Mouse (Mus musculus): ENCODE data around the gene BC067074. TPM values are rescaled to one million over a fixed set of nuclear protein-coding genes. Genes with fewer than 3 reads are reported as not detected.

The BC067074 gene
- polyA plus RNA-seq, 1 experiment from 2014 or later, result 0.83 TPM

DNA sequence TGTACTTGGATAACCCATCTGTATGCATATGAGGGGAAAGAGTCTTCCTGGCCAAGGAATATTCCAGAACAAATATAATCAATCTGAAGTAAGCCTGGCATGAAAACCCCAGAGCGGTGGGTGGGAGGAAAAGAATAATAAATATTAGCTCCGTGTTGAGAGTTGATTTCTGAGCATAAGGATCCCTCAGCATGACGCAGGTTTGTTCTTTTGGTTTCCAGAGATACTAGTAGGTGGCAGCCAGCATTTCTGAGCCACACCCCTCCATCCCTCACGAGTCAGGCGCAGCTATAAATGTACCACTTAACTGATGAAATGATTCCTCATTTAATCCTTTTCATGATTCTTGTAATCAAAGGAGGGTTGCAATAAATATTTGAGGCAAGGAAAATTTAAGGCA is 41.0 kb downstream of the BC067074 start:
- 82% methylated on average over 5 of the region's 5 CpGs for WGBS
- no peak for ATAC-seq (ENCODE audit: low FRiP score, low TSS enrichment)
- Histone ChIP-seq H3K36me3 (ENCODE audit: control insufficient read depth, insufficient read depth, low read length) (no peaks in the 10 kb centered on the region), H3K27me3 (ENCODE audit: control insufficient read depth, insufficient read depth, low read length) (no peaks in the 10 kb centered on the region), H3K4me3 (replicated peaks; ENCODE audit: low read depth, low read length) (no peak overlapping the region), H3K9me3 (ENCODE audit: control insufficient read depth, low read length) (no peaks in the 10 kb centered on the region), H3K4me2 (ENCODE audit: low read length) (no peak overlapping the region), H3K27ac (replicated peaks; ENCODE audit: low read depth, low read length) (no peak overlapping the region), H3K9ac (replicated peaks; ENCODE audit: low read length) (no peak overlapping the region), H3K4me1 (ENCODE audit: control insufficient read depth, insufficient read depth, low read length) (no peaks in the 10 kb centered on the region)
- DNase-seq, result no peak

DNA sequence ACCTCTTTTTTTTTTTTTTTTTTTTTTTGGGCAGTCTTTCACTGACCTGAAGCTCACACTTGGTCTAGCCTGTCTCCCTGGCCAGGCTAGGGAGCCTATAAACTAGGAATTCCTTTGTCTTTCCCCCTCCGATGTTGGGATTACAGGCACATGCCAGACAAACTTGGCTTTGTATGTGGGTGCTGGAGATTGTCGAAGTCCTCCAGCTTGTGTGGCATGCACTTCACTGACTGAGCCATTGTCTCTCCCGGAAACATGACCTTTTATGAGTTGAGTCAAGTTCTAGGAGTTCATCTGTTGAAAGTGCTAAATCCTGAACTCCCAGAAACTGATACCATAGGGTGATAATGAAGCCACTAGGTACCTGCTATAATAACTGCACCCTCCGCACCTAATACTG is 41.8 kb downstream of the BC067074 start:
- ATAC-seq (ENCODE audit: low FRiP score, low TSS enrichment), result no peak
- Histone ChIP-seq H3K27me3 (ENCODE audit: control insufficient read depth, insufficient read depth, low read length) (no peaks in the 10 kb centered on the region), H3K36me3 (ENCODE audit: control insufficient read depth, insufficient read depth, low read length) (no peaks in the 10 kb centered on the region), H3K4me3 (replicated peaks; ENCODE audit: low read depth, low read length) (no peak overlapping the region), H3K4me1 (ENCODE audit: control insufficient read depth, insufficient read depth, low read length) (no peaks in the 10 kb centered on the region), H3K9ac (replicated peaks; ENCODE audit: low read length) (no peak overlapping the region), H3K9me3 (ENCODE audit: control insufficient read depth, low read length) (no peaks in the 10 kb centered on the region), H3K27ac (replicated peaks; ENCODE audit: low read depth, low read length) (no peak overlapping the region), H3K4me2 (ENCODE audit: low read length) (no peak overlapping the region)
- 83% methylated on average over 4 of the region's 4 CpGs for WGBS
- DNase-seq, result no peak

DNA sequence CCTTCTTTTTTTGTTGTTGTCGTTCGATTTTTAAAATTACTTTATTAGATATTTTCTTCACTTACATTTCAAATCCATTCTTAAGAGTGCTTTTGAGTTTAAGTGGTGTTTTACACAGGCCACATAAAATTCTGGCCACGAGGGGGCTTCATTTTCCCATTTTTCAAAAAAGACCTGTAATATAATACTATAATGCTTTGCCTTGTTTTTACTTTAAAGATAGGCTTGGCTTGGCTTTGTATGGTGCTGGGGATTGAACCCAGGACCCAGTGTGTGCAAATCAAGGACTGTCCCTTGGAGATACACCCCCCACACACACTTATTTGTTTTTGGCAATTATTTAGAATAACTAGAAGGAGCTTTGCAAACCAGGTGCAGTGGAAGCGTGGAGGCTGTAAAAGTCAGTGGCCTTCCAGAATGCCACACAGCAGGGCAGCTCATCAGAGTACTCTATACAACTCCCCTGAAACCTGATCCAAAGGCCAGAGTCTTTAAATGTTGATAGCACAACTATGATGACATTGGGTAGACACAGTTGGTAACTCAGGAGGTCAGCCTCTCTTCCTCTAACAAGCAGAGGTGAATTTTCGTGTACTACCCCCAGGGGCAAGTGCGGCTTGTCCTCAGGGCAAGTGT is 44.4 kb downstream of the BC067074 start:
- Histone ChIP-seq H3K27me3 (ENCODE audit: control insufficient read depth, insufficient read depth, low read length) (no peaks in the 10 kb centered on the region), H3K4me2 (ENCODE audit: low read length) (no peak overlapping the region), H3K36me3 (ENCODE audit: control insufficient read depth, insufficient read depth, low read length) (no peaks in the 10 kb centered on the region), H3K27ac (replicated peaks; ENCODE audit: low read depth, low read length) (no peak overlapping the region), H3K9ac (replicated peaks; ENCODE audit: low read length) (no peak overlapping the region), H3K4me3 (replicated peaks; ENCODE audit: low read depth, low read length) (no peak overlapping the region), H3K9me3 (ENCODE audit: control insufficient read depth, low read length) (no peaks in the 10 kb centered on the region), H3K4me1 (ENCODE audit: control insufficient read depth, insufficient read depth, low read length) (no peaks in the 10 kb centered on the region)
- 66% methylated on average over 6 of the region's 6 CpGs for WGBS
- DNase-seq (peak; percentile 87), ATAC-seq (ENCODE audit: low FRiP score, low TSS enrichment) (peak; percentile 31; the same call in 1 of the 2 replicates)

DNA sequence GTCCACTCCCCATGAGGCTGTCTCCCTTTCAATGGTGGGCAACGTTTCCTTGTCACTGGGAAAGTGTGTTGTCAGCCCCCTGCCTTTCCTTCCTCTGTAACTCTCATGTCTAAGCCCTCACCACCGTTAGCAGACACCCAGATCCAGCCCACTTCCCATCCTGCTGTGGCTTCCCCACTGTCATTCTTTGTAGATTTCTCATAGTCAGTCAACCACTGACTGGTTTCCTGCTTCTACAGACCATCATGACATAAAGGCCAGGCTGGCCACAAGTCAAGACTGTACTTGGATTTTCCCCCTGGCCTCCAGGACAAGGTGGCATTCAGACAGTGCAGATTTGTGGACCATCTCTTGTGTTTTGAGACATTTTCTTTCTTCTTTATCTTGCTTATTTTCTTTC is 47.7 kb downstream of the BC067074 start:
- H3K27me3 ChIP-seq (ENCODE audit: control insufficient read depth, insufficient read depth, low read length), result no peaks in the 10 kb centered on the region
- no peaks in the 10 kb centered on the region for H3K9me3 ChIP-seq (ENCODE audit: control insufficient read depth, low read length)
- H3K4me2 ChIP-seq (ENCODE audit: low read length), result no peak overlapping the region
- 37% methylated on average over 2 of the region's 2 CpGs for WGBS
- DNase-seq (no peak), ATAC-seq (ENCODE audit: low FRiP score, low TSS enrichment) (no peak)
- no peaks in the 10 kb centered on the region for H3K36me3 ChIP-seq (ENCODE audit: control insufficient read depth, insufficient read depth, low read length)
- no peaks in the 10 kb centered on the region for H3K4me1 ChIP-seq (ENCODE audit: control insufficient read depth, insufficient read depth, low read length)
- no peak overlapping the region for H3K27ac ChIP-seq (replicated peaks; ENCODE audit: low read depth, low read length)
- no peak overlapping the region for H3K4me3 ChIP-seq (replicated peaks; ENCODE audit: low read depth, low read length)
- no peak overlapping the region for H3K9ac ChIP-seq (replicated peaks; ENCODE audit: low read length)

DNA sequence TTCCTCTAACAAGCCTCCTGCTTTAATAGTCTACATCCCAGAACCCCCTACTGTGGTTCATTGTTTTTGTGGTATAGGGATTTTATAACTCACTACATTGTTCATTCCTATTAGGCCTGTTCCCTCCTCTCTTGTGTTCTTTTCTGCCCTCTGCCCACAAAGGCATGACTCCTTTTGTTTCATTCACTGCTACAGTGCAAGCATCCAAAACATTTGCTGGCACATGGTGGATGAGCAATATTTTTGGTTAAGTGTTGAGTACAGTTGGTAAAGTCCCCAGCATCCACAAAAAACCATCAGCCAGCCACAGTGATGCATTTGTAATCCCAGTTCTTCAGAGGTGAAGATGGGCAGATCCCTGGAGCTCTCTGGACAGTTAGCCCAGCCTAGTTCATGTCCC is 48.2 kb downstream of the BC067074 start:
- DNase-seq (no peak), ATAC-seq (ENCODE audit: low FRiP score, low TSS enrichment) (no peak)
- no peaks in the 10 kb centered on the region for H3K4me1 ChIP-seq (ENCODE audit: control insufficient read depth, insufficient read depth, low read length)
- H3K4me2 ChIP-seq (ENCODE audit: low read length), result no peak overlapping the region
- no peak overlapping the region for H3K4me3 ChIP-seq (replicated peaks; ENCODE audit: low read depth, low read length)
- H3K9me3 ChIP-seq (ENCODE audit: control insufficient read depth, low read length), result no peaks in the 10 kb centered on the region
- no peak overlapping the region for H3K9ac ChIP-seq (replicated peaks; ENCODE audit: low read length)
- no peaks in the 10 kb centered on the region for H3K27me3 ChIP-seq (ENCODE audit: control insufficient read depth, insufficient read depth, low read length)
- no peak overlapping the region for H3K27ac ChIP-seq (replicated peaks; ENCODE audit: low read depth, low read length)
- no peaks in the 10 kb centered on the region for H3K36me3 ChIP-seq (ENCODE audit: control insufficient read depth, insufficient read depth, low read length)

DNA sequence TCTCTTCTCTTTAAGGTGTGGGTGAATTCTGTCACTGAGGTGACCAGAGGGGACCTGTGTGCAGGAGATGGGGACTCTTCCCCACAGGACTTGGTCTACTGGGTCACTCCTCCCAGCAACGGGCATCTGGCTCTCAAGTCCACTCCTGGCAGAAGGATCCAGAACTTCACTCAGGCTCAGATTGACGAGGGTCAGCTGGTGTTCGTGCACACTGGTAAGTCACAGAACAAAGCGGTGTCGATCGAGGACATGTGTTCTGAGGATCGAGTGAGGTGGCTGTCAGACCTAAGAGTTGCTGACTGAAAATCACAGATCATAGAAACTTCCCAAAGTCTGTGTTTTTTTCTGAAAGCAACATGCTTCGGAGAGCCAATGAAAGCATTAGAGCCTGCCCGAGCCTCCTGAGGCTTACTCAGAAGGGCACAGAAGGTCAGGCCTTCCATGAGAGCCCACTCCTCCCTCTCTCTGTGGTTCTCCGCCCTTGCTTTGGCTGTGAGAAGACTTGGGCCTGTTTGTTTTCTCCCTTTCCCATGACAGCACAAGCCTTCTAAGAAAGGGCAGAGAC is 49.5 kb downstream of the BC067074 start:
- whole genome bisulfite sequencing, result 81% methylated on average over 10 of the region's 10 CpGs
- Histone ChIP-seq H3K27me3 (ENCODE audit: control insufficient read depth, insufficient read depth, low read length) (no peaks in the 10 kb centered on the region), H3K4me3 (replicated peaks; ENCODE audit: low read depth, low read length) (no peak overlapping the region), H3K9me3 (ENCODE audit: control insufficient read depth, low read length) (no peaks in the 10 kb centered on the region), H3K36me3 (ENCODE audit: control insufficient read depth, insufficient read depth, low read length) (no peaks in the 10 kb centered on the region), H3K4me2 (ENCODE audit: low read length) (no peak overlapping the region), H3K27ac (replicated peaks; ENCODE audit: low read depth, low read length) (no peak overlapping the region), H3K9ac (replicated peaks; ENCODE audit: low read length) (no peak overlapping the region), H3K4me1 (ENCODE audit: control insufficient read depth, insufficient read depth, low read length) (no peaks in the 10 kb centered on the region)
- ATAC-seq (ENCODE audit: low FRiP score, low TSS enrichment), result no peak
- no peak for DNase-seq

DNA sequence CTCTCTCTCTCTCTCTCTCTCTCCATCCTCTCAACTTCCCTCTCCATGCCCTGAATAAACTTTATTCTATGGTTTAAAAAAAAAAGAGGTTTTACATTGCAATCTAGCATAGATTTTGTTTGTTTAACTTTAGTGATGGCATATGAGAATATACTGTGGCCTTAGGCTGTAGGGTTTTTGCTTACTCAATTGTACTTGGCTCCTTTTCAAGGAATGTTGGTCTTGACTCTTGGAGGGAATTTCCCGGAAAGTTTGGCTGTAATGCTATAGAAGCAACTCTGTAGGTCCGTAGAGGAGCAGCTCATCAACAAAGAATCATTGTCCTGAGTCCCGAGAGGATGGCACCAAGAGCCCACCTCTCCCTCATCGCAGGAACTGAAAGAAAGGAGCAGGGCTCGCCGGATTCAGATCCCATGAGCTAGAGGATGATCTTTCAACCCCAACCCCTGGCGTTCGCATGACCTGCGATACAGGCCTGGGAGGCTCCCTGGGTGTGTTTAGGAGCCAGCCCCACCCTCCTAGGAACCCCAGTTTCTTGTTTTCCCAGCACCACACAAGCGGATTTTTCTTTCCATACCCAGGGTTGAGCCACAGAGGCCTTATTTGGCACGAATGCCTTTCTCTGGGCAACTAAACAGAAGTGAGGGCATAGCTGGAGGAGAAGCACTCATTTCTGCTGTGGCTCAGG is 57.9 kb downstream of the BC067074 start:
- no peak overlapping the region for H3K4me2 ChIP-seq (ENCODE audit: low read length)
- ATAC-seq (ENCODE audit: low FRiP score, low TSS enrichment), result no peak
- peaks cover 13% of the 10 kb centered on the region for H3K4me1 ChIP-seq (ENCODE audit: control insufficient read depth, insufficient read depth, low read length)
- no peak overlapping the region for H3K27ac ChIP-seq (replicated peaks; ENCODE audit: low read depth, low read length)
- no peaks in the 10 kb centered on the region for H3K27me3 ChIP-seq (ENCODE audit: control insufficient read depth, insufficient read depth, low read length)
- H3K4me3 ChIP-seq (replicated peaks; ENCODE audit: low read depth, low read length), result no peak overlapping the region
- no peak for DNase-seq
- WGBS, result 79% methylated on average over 11 of the region's 11 CpGs
- no peak overlapping the region for H3K9ac ChIP-seq (replicated peaks; ENCODE audit: low read length)
- no peaks in the 10 kb centered on the region for H3K36me3 ChIP-seq (ENCODE audit: control insufficient read depth, insufficient read depth, low read length)
- H3K9me3 ChIP-seq (ENCODE audit: control insufficient read depth, low read length), result no peaks in the 10 kb centered on the region

DNA sequence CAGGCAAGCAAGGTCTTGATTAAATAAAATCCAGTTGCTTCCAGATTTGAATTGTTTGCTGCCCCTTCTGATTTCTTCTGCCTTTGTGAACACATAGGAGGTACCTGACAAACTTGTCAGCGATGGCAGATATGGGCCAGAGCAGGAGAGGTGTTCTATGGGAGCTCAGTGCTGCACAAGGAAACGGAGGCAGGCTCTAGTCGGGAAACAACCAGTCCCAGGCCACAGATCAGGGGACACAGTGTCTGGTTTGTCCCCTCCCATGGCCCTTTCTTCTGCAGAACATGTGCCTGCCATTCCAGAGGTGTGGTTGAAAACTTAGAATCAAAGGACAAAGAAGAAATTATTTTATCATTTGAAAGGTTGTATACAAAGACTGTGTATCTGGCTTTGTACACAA is 60.6 kb downstream of the BC067074 start:
- Histone ChIP-seq H3K27ac (replicated peaks; ENCODE audit: low read depth, low read length) (no peak overlapping the region), H3K9ac (replicated peaks; ENCODE audit: low read length) (no peak overlapping the region), H3K4me2 (ENCODE audit: low read length) (no peak overlapping the region), H3K4me3 (replicated peaks; ENCODE audit: low read depth, low read length) (no peak overlapping the region), H3K9me3 (ENCODE audit: control insufficient read depth, low read length) (no peaks in the 10 kb centered on the region), H3K27me3 (ENCODE audit: control insufficient read depth, insufficient read depth, low read length) (no peaks in the 10 kb centered on the region), H3K4me1 (ENCODE audit: control insufficient read depth, insufficient read depth, low read length) (peaks cover 13% of the 10 kb centered on the region), H3K36me3 (ENCODE audit: control insufficient read depth, insufficient read depth, low read length) (no peaks in the 10 kb centered on the region)
- ATAC-seq (ENCODE audit: low FRiP score, low TSS enrichment) (no peak), DNase-seq (no peak)
- WGBS, result 87% methylated on average over 3 of the region's 3 CpGs

DNA sequence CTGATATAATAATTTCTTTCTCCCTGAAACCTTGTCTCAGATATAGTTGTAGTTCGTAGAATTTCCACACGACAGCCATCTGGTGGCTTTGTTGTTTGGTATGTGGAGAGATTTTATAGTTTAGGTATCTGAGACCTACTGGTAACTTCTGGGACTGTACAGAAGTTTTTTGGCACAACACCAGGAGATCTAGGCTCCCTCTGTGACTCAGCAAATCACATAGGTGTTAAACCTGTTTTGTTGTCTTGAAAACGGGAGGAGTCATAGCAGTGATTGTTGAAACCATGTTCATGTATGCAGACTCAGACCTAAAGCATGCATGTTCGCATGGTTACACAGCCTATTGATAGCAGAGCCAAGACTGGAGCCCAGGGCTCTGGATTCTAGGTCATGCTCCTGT is 61.0 kb downstream of the BC067074 start:
- Histone ChIP-seq H3K9me3 (ENCODE audit: control insufficient read depth, low read length) (no peaks in the 10 kb centered on the region), H3K27ac (replicated peaks; ENCODE audit: low read depth, low read length) (no peak overlapping the region), H3K36me3 (ENCODE audit: control insufficient read depth, insufficient read depth, low read length) (no peaks in the 10 kb centered on the region), H3K9ac (replicated peaks; ENCODE audit: low read length) (no peak overlapping the region), H3K4me1 (ENCODE audit: control insufficient read depth, insufficient read depth, low read length) (peaks cover 13% of the 10 kb centered on the region), H3K4me2 (ENCODE audit: low read length) (no peak overlapping the region), H3K4me3 (replicated peaks; ENCODE audit: low read depth, low read length) (no peak overlapping the region), H3K27me3 (ENCODE audit: control insufficient read depth, insufficient read depth, low read length) (no peaks in the 10 kb centered on the region)
- DNase-seq (no peak), ATAC-seq (ENCODE audit: low FRiP score, low TSS enrichment) (no peak)
- WGBS, result 90% methylated on average over 4 of the region's 4 CpGs
